Mouse (Mus musculus): ENCODE data around the gene Cbln4.

Gene Cbln4

DNA sequence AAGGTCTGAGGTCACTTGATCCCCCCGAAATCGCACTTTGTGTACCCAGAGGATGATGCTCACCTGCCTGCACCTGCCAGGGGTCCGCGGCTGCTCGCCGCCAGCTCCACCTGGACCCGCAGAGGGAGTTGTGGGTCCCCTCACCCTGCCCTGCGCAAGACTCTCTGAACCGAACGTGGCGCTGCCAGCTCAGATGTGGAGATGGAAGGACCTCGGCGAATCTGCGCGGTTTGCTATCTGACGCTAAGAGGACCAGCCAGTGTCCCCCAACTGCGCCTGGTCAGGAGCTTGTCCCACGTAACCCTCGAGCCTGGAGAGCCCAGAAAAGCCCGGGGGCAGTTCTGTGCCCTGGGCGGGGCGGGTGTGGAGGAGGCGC lies at the start of gene Cbln4:
TSS of gene Cbln4 (minus strand) at position 232 of the 376 bp plus-strand sequence.
- in situ Hi-C loops (cut with MboI, MseI) = no loop called here

GRCm38 (mm10) chr2:172078596-172078995 lies 35.3 kb upstream of the Cbln4 start:
- in situ Hi-C loops (cut with MboI, MseI) = no loop called here

- in situ Hi-C loops (cut with MboI, MseI) = no loop called here
Observed at GRCm38 (mm10) chr2:172076295-172076694, 33.0 kb upstream of the Cbln4 start.

DNA sequence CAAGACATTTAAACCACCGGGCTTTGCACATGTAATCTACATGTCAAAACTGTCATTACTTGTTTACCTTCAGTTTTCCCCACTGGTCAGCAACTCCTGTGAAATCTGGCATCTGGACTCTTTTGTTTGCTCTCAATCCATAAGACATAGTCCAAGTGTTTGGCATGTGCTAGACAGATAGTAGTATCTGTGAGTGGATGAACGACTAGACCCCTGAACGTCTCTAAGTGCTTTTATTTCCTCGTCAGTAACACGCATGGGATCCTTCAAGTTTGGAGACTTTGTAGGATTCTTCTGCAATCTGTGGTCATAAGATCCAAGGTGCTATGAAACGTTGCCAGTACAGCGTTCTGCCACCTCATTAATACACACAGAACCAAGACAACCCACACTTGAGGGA lies 19.6 kb upstream of the Cbln4 start:
- in situ Hi-C loops (cut with MboI, MseI) = no loop called here

DNA sequence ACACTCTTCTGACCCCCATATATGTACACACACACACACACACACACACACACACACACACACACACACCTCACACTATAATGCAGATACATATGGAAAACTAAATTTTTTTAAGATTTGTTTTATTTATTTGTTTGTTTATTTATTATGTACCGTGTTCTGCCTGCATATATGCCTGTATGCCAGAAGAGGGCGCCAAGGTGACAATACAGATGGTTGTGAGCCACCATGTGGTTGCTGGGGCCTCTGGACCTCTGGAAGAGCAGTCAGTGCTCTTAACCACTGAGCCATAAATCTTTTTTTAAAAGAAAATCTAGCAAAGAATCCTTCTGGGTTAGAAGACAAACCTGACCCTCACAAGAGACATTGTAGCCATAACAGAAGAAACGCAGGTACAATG lies 16.5 kb upstream of the Cbln4 start:
- in situ Hi-C loops (cut with MboI, MseI) = no loop called here

DNA sequence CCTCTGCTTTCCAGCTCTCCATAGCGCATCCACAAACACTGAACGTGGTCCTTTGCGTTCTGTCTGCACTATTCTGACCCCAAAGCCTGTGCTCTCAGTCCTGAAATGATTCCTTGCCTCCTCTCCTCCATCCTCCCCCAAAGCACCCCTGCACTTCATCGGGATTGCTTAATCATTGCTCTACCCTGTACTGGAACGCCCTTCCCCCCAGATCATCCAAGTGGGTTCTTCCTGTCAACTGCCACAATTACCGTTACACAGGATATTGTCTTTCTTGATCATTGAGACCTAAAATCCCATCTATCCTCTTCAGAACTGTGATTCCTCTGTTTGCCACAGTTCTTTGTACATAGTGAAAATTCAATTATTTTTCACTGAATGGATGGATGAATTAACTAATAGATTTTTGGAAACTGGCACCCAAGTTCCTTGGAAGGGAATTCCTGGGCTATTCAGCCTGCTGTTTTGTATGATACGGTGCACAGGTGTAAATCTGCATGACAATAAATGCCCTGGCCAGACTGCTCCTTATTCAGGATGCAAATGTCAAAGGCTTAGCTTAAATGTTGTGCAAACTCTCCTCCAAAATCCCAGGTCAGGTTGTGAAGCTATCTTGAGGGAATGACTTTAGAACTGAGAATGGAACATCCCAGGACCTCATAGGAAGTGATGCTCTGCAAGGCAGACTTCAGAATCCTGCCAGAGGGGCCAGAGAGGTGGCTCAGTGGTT lies 15.8 kb upstream of the Cbln4 start:
- in situ Hi-C loops (cut with MboI, MseI) = no loop called here

DNA sequence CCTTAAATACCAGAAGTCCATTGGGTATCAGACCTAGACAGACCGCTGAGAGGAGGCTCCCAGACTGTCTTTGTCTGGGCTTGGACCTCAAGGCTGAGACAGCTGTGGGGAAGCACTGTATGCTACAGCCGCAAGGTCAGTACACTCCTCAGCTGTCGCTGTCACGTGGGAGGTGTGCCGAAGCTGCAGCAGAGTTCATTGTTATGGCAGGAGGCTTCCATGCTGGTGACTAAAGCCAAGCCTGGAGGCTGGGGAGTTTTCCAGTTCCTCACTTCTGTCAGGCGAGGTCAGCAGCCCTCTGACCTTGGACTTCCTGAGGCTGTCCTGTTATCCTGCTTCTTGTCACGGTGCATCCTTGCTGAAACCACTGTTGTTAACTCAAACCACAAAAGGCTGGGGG lies 2.7 kb upstream of the Cbln4 start:
- in situ Hi-C loops (cut with MboI, MseI) = no loop called here

GRCm38 (mm10) chr2:172042607-172043234 lies 545 bp downstream of the Cbln4 start:
- in situ Hi-C loops (cut with MboI, MseI) = no loop called here

DNA sequence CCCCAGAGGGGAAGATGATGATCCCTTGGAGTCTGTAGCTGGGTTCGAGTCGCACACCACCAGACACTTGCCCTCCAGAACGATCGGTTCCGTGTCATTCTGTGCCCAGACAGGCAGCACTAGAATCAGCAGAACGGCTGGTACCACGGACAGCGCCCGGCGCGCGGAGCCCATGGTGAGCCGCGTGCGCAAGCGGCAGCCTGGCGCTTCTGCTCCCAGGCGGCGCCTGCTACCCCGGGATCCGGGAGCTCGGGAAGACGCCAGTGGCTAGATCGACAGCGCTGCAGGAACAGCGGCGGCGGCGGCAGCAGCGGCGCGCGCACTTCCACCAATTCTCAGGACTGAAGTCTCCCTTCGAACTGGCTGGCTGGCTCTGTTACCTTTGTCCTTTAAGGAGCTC lies 1.1 kb downstream of the Cbln4 start:
- in situ Hi-C loops (cut with MboI, MseI) = no loop called here

GRCm38 (mm10) chr2:172040859-172041258 lies 2.4 kb downstream of the Cbln4 start:
- in situ Hi-C loops (cut with MboI, MseI) = no loop called here

GRCm38 (mm10) chr2:172039601-172040000 lies 3.7 kb downstream of the Cbln4 start:
- in situ Hi-C loops (cut with MboI, MseI) = no loop called here

- in situ Hi-C loops (cut with MboI, MseI) = no loop called here
Observed at GRCm38 (mm10) chr2:172034281-172034680, 9.0 kb downstream of the Cbln4 start.

DNA sequence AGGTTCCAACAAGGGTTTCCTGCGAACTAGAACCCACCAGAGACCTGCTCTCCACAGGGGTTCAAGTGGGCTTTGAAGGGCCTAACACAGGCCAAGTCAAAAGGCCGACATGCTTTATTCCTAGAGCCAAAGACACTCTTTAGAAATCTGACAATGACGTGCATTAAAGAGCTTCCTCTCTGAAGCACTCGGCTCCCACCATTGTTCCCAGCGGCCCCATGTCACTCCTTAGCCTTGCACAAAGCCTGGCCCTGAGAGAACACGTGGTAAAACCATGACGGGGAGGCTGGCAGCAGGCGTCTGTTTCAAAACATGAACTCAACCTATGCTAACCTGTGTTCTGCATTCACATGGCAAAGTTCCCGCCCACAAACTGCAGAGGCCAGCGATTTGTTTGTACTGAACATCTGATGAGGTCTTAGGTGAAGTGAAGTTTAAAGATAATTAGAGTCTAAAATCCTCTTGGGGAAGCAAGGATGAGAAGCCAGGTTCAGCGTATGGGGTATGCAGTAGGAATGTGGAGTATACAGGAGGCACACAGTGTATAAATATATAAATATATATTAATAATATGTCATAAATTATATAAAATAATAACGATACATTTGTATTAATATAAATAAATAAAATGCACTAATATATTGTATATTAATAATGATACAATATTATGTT lies 17.7 kb downstream of the Cbln4 start:
- in situ Hi-C loops (cut with MboI, MseI) = no loop called here

DNA sequence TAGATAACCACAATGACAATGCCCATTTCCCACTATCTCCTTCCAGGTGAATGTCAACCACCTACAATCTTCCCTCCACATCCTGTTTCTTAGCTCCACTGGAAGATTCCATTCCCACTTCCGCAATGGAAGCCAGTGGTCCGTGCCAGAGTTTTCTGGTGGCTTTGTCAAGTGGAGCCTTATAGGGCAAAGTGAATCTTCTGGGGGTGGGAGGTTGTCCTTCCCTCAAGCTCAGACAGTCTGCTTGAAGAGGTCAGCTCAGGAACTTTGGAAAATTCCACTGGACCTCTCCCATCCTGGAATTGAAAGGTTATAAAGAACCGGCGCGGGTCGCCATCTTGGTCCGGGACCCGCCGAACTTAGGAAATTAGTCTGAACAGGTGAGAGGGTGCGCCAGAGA lies 36.5 kb downstream of the Cbln4 start:
- in situ Hi-C loops (cut with MboI, MseI) = no loop called here

DNA sequence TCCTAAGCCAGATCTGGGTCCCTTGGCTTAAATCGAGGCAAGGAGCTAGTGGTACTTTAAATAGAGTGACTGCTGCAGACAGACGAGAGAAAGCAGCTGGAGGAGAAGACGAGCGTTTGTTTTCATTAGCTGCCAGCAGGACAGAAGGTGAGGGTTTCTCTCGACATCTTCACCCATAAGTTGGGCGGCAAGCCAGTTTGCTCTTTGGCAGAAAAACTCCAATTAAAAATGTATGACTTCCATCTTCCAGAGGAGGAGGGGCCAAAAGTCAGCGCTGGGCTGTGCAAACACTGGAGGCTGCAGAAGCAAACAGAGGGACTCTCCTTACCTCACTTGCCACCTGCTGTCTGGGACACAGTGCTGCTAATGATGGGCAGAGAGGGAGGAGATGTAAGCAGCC lies 37.3 kb downstream of the Cbln4 start:
- in situ Hi-C loops (cut with MboI, MseI) = no loop called here

- in situ Hi-C loops (cut with MboI, MseI) = no loop called here
Observed at GRCm38 (mm10) chr2:172004029-172004984, 39.0 kb downstream of the Cbln4 start.

GRCm38 (mm10) chr2:171996979-171997686 lies 46.1 kb downstream of the Cbln4 start:
- in situ Hi-C loops (cut with MboI, MseI) = no loop called here

DNA sequence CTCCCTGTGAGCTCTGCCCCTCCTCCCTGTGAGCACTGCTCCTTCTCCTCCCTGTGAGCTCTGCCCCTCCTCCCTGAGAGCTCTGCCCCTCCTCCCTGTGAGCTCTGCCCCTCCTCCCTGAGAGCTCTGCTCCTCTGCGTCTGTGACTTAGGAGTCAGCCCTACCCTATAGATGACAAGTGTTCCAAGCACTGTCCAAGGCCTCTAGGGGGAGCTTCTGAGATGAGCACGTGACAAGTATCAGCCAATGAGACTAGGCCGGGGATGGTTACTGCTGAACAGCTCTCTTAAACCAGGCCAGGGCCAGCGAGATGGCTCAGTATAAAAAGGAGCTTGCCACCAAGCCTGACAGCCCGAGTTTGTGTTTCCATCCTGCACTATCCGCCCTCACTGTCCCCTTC lies 48.4 kb downstream of the Cbln4 start:
- in situ Hi-C loops (cut with MboI, MseI) = no loop called here

DNA sequence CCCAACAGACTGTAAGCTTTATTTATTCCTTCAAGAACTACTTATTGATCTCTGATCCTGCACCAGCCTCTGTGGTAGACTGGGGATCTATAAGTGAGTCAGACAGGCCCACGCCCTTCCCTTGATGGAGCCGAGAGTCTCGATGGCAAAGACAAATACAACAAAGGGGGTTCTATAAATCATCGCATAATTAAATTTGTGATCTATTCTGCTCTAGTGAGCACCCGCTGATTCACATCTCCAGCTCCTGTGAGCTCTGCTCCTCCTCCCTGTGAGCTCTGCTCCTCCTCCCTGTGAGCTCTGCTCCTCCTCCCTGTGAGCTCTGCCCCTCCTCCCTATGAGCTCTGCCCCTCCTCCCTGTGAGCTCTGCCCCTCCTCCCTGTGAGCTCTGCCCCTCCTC lies 49.0 kb downstream of the Cbln4 start:
- in situ Hi-C loops (cut with MboI, MseI) = no loop called here

DNA sequence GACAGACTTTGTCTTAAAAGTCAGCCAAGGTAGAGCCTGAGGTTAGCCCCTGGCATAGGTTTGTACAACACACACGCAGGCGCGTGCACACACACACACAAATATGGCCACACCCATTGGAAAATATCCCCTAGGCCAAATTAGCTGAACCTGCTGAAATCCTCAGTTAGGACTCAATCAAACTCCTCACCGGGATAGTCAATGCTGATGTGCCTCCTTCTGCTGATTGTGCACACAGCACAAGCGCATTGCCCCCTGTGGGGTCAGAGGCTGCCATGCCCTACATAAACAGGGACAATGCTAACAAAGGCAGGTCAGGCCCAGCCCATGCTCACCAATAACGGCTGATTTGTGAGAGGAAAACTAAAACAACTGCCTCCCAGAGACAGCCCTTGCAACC lies 56.6 kb downstream of the Cbln4 start:
- in situ Hi-C loops (cut with MboI, MseI) = no loop called here
